Mouse (Mus musculus) brown adipose tissue, adult 24 weeks (tissue): ENCODE measurements at regions not wholly inside any gene's neighbourhood (a gene's known extent, or its start where the extent isn't known, plus 50 kb on each side); places are given as distances from the start of the nearest gene placed in this dataset.
A peak's percentile ranks its signal among the peaks of the same experiment; 100 is the strongest.

ENCODE experiments used
- H3K27ac ChIP-seq: fragments of 200-500 bp; replicated peaks from 2 replicates; pipeline ENCODE4 v1.5.1; 2012; ENCODE audit warnings: low read depth, mild to moderate bottlenecking, low read length
- H3K4me1 ChIP-seq: fragments of 200-500 bp; 2 replicates; pipeline ENCODE4 v1.6.1; 2012; ENCODE audit warnings: low read length, mixed read lengths; ENCODE audit not compliant: control insufficient read depth, insufficient read depth, insufficient read length
- H3K4me3 ChIP-seq: fragments of 200-500 bp; 2 replicates; pipeline ENCODE4 v1.5.1; 2012; ENCODE audit warnings: low read depth, mild to moderate bottlenecking, low read length, moderate library complexity; ENCODE audit not compliant: insufficient read depth

- H3K27ac ChIP-seq, result no peak overlapping the region
- no peaks in the 10 kb centered on the region for H3K4me1 ChIP-seq
- no peak overlapping the region for H3K4me3 ChIP-seq
Observed at GRCm38 (mm10) chr13:83735631-83736475, 232.0 kb downstream of the Mef2c start.

- Histone ChIP-seq H3K27ac (no peak overlapping the region), H3K4me1 (no peaks in the 10 kb centered on the region), H3K4me3 (no peak overlapping the region)
Observed at GRCm38 (mm10) chr13:83737031-83737825, 233.4 kb downstream of the Mef2c start.

- no peaks in the 10 kb centered on the region for H3K4me1 ChIP-seq
- no peak overlapping the region for H3K27ac ChIP-seq
- peak overlapping the region; percentile 12; the same call in 1 of the 2 replicates for H3K4me3 ChIP-seq
Observed at GRCm38 (mm10) chr13:83737826-83738527, 234.1 kb downstream of the Mef2c start.

- Histone ChIP-seq H3K4me1 (no peaks in the 10 kb centered on the region), H3K27ac (no peak overlapping the region), H3K4me3 (peak overlapping the region; percentile 12)
Observed at GRCm38 (mm10) chr13:83738528-83738981, 234.7 kb downstream of the Mef2c start.

- H3K4me3 ChIP-seq, result no peak overlapping the region
- no peaks in the 10 kb centered on the region for H3K4me1 ChIP-seq
- H3K27ac ChIP-seq, result no peak overlapping the region
Observed at GRCm38 (mm10) chr13:83739131-83739530, 235.3 kb downstream of the Mef2c start.

- no peak overlapping the region for H3K27ac ChIP-seq
- H3K4me3 ChIP-seq, result peak overlapping the region; percentile 5; the same call in 1 of the 2 replicates
- H3K4me1 ChIP-seq, result no peaks in the 10 kb centered on the region
Observed at GRCm38 (mm10) chr13:83739541-83740061, 235.8 kb downstream of the Mef2c start.

- no peak overlapping the region for H3K4me3 ChIP-seq
- no peak overlapping the region for H3K27ac ChIP-seq
- no peaks in the 10 kb centered on the region for H3K4me1 ChIP-seq
Observed at GRCm38 (mm10) chr13:83740101-83740500, 236.3 kb downstream of the Mef2c start.

- H3K27ac ChIP-seq, result no peak overlapping the region
- H3K4me1 ChIP-seq, result no peaks in the 10 kb centered on the region
- no peak overlapping the region for H3K4me3 ChIP-seq
Observed at GRCm38 (mm10) chr13:83740771-83741170, 236.9 kb downstream of the Mef2c start.

- no peak overlapping the region for H3K27ac ChIP-seq
- no peaks in the 10 kb centered on the region for H3K4me1 ChIP-seq
- H3K4me3 ChIP-seq, result no peak overlapping the region
Observed at GRCm38 (mm10) chr13:83741591-83742021, 237.8 kb downstream of the Mef2c start.

- no peak overlapping the region for H3K4me3 ChIP-seq
- no peak overlapping the region for H3K27ac ChIP-seq
- no peaks in the 10 kb centered on the region for H3K4me1 ChIP-seq
Observed at GRCm38 (mm10) chr13:83742102-83742501, 238.3 kb downstream of the Mef2c start.

GRCm38 (mm10) chr13:83742546-83742945, 238.7 kb downstream of the Mef2c start:
- Histone ChIP-seq H3K4me3 (no peak overlapping the region), H3K4me1 (no peaks in the 10 kb centered on the region), H3K27ac (no peak overlapping the region)

- Histone ChIP-seq H3K4me3 (no peak overlapping the region), H3K4me1 (no peaks in the 10 kb centered on the region), H3K27ac (no peak overlapping the region)
Observed at GRCm38 (mm10) chr13:83743381-83743780, 239.5 kb downstream of the Mef2c start.

GRCm38 (mm10) chr13:83744110-83744752, 240.4 kb downstream of the Mef2c start:
- H3K27ac ChIP-seq, result no peak overlapping the region
- H3K4me3 ChIP-seq, result no peak overlapping the region
- no peaks in the 10 kb centered on the region for H3K4me1 ChIP-seq

GRCm38 (mm10) chr13:83744981-83745555, 241.2 kb downstream of the Mef2c start:
- Histone ChIP-seq H3K27ac (no peak overlapping the region), H3K4me3 (no peak overlapping the region), H3K4me1 (no peaks in the 10 kb centered on the region)
